Mouse (Mus musculus) splenic B cell, adult 2 months (primary cell): ENCODE data around the gene Bbs9.

Experiments used
- DNase-seq: peaks from one replicate; pipeline ENCODE4 v3.0.0-alpha.2; 2011; ENCODE audit warnings: low read depth, low spot score
- H3K27me3 ChIP-seq: 2 replicates; pipeline ENCODE4 v1.6.1; 2012; ENCODE audit warnings: mild to moderate bottlenecking, low read length, moderate library complexity, mixed read lengths; ENCODE audit not compliant: control insufficient read depth, poor library complexity, insufficient read depth, severe bottlenecking
- H3K36me3 ChIP-seq: 2 replicates; pipeline ENCODE4 v1.6.1; 2012; ENCODE audit warnings: mild to moderate bottlenecking, low read length, moderate library complexity, mixed read lengths; ENCODE audit not compliant: control insufficient read depth, poor library complexity, insufficient read depth, severe bottlenecking

Bbs9 gene

GRCm38 (mm10) chr9:22475424-22475868 lies at the start of gene Bbs9:
TSS of gene Bbs9 (plus strand) at chr9:22475715.
- DNase-seq = peak; percentile 95
- no peaks in the 10 kb centered on the region for H3K27me3 ChIP-seq
- H3K36me3 ChIP-seq = no peaks in the 10 kb centered on the region

GRCm38 (mm10) chr9:22428028-22428665 lies 47.4 kb upstream of the Bbs9 start:
- Histone ChIP-seq H3K27me3 (no peaks in the 10 kb centered on the region), H3K36me3 (no peaks in the 10 kb centered on the region)
- no peak for DNase-seq

- Histone ChIP-seq H3K36me3 (no peaks in the 10 kb centered on the region), H3K27me3 (no peaks in the 10 kb centered on the region)
- no peak for DNase-seq
Measured at GRCm38 (mm10) chr9:22428666-22429410, 46.7 kb upstream of the Bbs9 start.

GRCm38 (mm10) chr9:22429533-22430241 lies 45.8 kb upstream of the Bbs9 start:
- H3K27me3 ChIP-seq = no peaks in the 10 kb centered on the region
- DNase-seq = peak; percentile 50
- no peaks in the 10 kb centered on the region for H3K36me3 ChIP-seq

GRCm38 (mm10) chr9:22430315-22430840 lies 45.1 kb upstream of the Bbs9 start:
- DNase-seq = peak; percentile 43
- Histone ChIP-seq H3K36me3 (no peaks in the 10 kb centered on the region), H3K27me3 (no peaks in the 10 kb centered on the region)

GRCm38 (mm10) chr9:22433221-22433620 lies 42.3 kb upstream of the Bbs9 start:
- Histone ChIP-seq H3K27me3 (no peaks in the 10 kb centered on the region), H3K36me3 (no peaks in the 10 kb centered on the region)
- DNase-seq = no peak

- no peak for DNase-seq
- H3K27me3 ChIP-seq = no peaks in the 10 kb centered on the region
- no peaks in the 10 kb centered on the region for H3K36me3 ChIP-seq
Measured at GRCm38 (mm10) chr9:22434101-22434500, 41.4 kb upstream of the Bbs9 start.

- Histone ChIP-seq H3K27me3 (no peaks in the 10 kb centered on the region), H3K36me3 (no peaks in the 10 kb centered on the region)
- DNase-seq = no peak
Measured at GRCm38 (mm10) chr9:22438826-22439225, 36.7 kb upstream of the Bbs9 start.

- DNase-seq = no peak
- Histone ChIP-seq H3K27me3 (no peaks in the 10 kb centered on the region), H3K36me3 (peaks cover 2% of the 10 kb centered on the region; the same call in 1 of the 2 replicates)
Measured at GRCm38 (mm10) chr9:22443157-22443556, 32.4 kb upstream of the Bbs9 start.

- DNase-seq = no peak
Measured at GRCm38 (mm10) chr9:22445123-22445522, 30.4 kb upstream of the Bbs9 start.

GRCm38 (mm10) chr9:22447213-22447612 lies 28.3 kb upstream of the Bbs9 start:
- peaks cover 14% of the 10 kb centered on the region for H3K36me3 ChIP-seq
- no peak for DNase-seq

More at GRCm38 (mm10) chr9:22445123-22445522, 30.4 kb upstream of the Bbs9 start:
- peaks cover 3% of the 10 kb centered on the region; the same call in 1 of the 2 replicates for H3K36me3 ChIP-seq
- H3K27me3 ChIP-seq = no peaks in the 10 kb centered on the region

GRCm38 (mm10) chr9:22448420-22448819 lies 27.1 kb upstream of the Bbs9 start:
- Histone ChIP-seq H3K36me3 (peaks cover 17% of the 10 kb centered on the region), H3K27me3 (no peaks in the 10 kb centered on the region)
- no peak for DNase-seq

More at GRCm38 (mm10) chr9:22447213-22447612, 28.3 kb upstream of the Bbs9 start:
- no peaks in the 10 kb centered on the region for H3K27me3 ChIP-seq

- Histone ChIP-seq H3K27me3 (no peaks in the 10 kb centered on the region), H3K36me3 (peaks cover 18% of the 10 kb centered on the region)
- no peak for DNase-seq
Measured at GRCm38 (mm10) chr9:22449209-22449608, 26.3 kb upstream of the Bbs9 start.

- H3K36me3 ChIP-seq = peaks cover 26% of the 10 kb centered on the region
- no peak for DNase-seq
- H3K27me3 ChIP-seq = no peaks in the 10 kb centered on the region
Measured at GRCm38 (mm10) chr9:22452697-22453096, 22.8 kb upstream of the Bbs9 start.
